Mouse (Mus musculus) spleen, postnatal 36 days (tissue): Measurements from ENCODE around the gene Rtn4rl1.
A peak's percentile ranks its signal among the peaks of the same experiment; 100 is the strongest.
"Not testable (repeated sequence)": the region's sequence is repeated elsewhere in the genome, so short reads cannot be mapped to it uniquely, and the experiment has no call there.

Experiments used
- DNase-seq, 2 experiments: peaks; one replicate each; pipeline ENCODE4 v3.0.0; 2022; ENCODE audit warnings: low spot score in 2 of 2, mixed read lengths in 1 of 2

The Rtn4rl1 gene

DNA sequence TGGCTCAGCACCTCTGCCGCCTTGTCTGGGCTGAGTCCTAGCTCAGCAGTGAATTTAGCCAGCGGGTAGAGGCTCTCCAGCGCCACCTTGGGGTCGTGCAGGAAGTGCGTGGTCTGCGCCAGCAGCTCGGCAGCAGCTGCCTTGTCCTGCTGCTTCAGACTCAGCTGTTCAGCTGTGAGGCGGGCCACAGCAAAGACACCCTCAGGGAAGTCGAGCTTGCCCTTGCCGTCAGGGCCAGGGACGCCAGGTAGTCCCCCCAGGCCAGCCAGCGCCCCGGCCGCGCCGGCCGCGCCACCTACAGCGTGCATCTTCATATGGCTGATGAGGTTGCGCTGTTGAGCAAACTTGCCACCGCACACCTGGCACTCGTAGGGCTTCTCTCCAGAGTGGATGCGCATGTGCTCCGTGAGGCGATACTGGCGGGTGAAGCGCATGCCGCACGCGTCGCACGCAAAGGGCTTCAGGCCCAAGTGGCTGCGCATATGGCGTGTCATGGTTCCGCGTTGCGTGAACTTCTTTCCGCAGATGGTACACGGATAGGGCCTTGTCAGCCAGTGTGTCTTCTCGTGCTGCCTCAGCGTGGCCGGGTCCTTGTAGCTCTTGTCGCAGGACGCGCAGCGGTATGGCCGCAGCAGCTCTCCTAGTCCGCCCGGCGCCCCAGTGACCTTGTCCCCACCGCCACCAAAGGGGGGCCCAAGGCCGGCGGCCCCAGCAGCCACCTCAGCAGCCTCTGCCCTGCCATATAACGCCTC lies 28.0 kb upstream of the Rtn4rl1 start:
- DNase-seq: peak; percentile 69 to 70

DNA sequence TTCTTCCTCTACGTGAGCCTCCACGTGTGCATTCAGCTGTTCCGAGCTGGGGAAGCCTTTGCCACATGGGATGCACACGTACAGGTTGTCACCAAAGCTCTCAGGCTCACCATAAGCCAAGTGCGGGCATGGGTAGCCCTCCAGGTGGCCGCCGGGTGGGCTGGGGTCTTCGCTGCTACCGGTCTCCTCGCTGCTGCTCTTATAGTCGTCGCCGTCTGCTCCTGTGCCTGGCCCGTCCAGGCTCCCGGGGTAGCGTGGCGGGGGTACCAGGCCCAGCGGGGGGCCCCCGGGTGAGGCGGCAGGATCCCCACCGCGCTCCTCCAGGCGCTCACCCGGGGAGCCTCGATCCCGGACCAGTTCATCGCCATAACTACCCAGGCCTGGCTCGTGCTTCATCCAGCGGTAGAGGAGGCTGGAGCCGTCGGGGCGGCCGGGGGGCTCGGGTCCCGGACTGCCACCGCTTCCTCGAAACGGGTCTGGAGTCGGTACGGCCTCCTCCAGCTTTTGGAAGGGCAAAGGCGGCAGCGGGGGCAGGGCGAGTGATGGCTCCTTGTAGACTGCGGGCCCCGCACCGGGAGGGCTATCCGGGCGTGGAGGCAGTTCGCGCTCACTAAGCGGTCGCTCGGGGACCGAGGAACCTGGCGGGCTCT lies 27.3 kb upstream of the Rtn4rl1 start:
- DNase-seq: no peak

DNA sequence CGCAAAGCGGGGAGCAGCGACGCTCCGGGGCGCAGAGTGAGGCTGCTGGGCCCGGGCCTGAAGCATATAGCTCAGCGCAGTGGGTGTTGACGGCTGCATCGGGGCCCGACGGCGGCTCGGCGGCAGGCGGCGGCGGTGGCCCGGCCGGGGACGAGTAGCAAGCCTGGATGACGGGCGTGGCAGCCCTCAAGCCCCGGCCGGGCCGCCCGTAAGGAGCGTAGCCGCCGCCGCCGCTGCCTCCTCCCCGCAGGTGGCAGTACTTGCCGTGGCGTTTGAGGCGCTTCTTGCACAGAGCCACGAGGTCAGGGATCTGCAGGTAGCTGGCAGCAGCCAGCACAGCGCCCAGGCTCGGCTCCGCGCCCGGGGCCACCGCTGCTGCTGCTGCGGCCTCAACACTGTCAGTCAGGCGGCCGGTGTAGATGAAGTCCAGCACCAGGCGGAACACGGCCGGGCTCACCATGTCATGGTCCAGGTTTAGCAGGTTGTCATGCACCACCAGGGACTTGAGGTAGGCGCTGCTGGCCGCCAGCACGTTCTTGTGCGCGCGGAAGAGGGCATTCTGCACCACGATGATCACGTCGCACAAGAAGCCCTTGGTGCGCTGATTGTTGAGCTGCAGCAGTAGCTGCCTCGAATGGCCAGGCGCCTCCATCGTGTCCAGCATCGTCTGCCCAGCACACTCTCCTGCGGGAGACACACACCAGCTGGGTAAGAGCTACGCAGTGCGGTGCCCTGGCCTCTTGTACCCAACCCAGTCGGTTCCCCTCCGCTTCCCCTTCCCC lies 26.5 kb upstream of the Rtn4rl1 start:
- DNase-seq: peak; percentile 29 to 39

DNA sequence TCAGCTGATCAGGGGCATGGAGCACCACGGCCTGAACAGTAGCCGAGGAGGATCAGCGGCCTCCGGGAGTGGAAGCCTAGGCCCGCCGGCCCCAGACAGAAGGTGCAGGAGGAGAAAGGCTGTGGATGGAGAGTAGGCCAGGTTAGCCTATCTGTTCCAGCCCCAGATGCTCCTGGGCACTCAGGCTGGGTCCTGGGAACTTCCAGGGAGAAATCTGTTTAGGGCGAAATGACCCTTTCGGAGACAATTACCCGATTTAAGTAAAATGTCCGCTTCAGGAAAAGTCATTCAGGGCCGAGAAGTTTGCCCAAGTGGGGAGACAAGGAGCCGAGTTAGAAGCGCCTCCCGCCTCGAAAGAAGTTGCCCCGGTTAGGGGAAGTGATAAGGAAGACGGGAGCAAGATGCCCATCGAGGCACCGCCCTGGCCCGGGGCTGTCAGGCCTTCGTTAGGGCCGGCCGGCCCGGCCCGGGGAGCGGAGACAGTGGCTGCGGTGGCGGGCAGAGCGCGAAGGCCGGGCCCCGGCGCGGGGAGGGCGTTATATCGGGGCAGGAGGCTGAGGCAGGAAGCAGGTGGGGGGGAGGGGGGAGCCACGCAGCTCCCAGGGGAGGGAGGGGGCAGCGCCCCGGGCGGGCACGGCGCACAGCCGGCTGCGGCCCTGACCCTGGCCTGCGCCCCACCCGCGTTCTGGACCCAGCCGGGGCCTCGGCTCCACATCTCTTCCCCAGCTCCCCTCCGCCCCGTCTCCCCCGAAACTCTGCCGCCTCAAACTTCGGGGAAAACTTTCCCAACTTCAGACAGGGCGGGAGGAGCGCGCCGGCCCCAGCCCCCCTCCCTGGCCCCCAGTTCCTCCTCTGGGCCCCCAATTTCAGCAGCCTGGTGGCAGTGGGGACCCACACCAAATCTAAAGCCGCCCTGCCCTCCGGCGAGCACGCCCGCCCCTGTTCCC lies 25.7 kb upstream of the Rtn4rl1 start:
- peak in 1 of 2 experiments; percentile 43 for DNase-seq

DNA sequence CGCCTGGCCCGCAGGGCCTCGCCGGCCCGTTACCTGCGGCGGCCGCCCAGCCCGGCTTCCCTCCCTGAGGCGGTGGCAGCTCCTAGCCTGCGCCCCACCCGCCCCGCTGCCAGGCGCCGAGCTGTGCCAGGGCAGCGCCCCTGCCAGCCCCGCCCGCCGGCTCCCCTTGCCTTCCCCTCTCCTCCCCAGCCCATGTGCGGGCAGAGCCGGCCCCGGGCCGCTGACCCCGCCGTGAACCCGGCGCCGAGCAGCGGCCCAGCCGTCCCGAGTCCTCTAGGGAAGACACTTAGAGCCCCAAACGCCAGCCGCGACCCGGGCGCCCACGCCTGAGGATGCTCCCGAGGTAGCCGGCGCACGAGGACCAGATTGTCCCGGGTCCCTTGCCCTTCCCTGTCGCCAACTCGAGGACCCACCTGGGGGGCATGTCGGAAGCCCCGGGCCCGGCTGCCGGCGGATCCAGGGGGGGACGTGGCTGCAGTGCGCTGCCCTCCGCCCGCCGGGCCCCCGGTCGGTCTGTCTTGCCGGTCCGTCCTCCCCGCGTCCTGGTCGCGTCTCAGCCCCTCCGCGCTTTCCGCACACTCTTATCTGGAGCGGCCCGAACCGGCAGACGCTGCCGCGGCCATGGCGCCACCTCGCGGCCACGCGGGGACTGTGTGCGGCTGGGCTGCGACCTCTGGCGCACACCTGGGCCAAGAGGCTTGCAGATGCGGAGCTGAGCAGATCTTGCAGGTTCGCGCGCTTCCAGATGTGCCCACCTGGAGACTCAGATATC lies 24.8 kb upstream of the Rtn4rl1 start:
- DNase-seq: peak; percentile 75 to 79

DNA sequence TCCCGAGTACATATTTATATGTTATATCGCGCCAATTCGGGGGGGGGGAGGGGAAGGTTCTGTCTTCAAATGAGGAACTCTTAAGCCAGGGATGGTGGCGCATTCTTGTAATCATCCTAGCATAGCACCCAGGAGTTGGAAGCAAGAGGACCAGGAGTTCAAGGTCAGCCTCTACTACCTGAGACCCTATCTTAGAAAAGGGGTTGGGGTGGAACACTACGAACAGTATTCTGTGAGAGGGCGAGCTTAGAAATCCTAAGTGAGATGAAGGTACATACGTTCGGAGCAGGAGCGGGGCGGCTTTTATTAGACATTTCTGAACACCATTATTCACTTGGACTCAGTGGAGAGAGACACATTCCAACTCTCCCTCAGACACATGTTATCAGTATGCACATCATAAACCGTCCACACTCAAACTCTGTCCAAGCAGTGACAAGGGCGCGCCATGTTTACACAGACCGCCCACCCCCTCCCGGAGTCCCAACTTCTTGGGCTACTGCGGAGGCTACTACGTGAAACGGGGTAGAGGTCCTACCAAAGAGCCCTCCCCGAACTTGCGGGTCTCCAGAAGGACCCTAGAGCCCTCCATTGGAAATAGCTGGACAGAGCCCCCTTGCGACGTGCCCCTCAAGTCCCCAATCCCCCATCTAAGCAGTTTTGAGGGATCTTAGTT lies 24.0 kb upstream of the Rtn4rl1 start, which contains the start of gene Hic1:
Gene Hic1 (minus strand): TSS at position 115 of the 676 bp plus-strand sequence.
- DNase-seq: no peak

DNA sequence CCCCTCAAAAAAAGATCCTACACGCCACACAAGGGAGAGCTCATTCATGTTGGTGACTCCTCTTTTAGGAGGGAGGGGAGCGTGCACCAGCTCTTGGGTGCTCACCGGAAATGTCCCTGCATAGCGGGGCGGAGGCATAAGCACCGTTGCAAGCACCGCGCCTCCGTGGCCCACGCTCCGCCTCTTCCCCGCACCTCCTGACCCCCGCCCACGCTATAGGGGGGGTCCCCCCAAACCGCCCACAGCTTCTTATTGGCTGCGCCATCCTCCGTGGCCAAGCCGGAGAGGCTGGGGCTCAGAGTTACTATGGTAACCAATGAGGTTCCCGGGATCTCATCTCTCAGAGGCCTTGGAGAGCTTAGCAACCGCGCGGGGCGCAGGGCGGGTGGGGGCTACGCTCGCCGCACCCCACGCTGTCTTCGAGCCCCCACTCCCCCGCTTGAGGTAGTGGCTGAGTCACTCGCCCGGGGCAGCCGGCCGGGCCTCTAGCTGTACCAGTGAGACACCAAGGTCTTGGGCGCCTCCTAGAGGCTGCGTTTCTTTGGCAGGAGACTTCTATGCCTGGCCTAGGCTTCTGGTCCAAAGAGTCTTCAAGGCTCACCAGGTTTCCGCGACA lies 23.3 kb upstream of the Rtn4rl1 start:
- DNase-seq: peak; percentile 86 to 87

DNA sequence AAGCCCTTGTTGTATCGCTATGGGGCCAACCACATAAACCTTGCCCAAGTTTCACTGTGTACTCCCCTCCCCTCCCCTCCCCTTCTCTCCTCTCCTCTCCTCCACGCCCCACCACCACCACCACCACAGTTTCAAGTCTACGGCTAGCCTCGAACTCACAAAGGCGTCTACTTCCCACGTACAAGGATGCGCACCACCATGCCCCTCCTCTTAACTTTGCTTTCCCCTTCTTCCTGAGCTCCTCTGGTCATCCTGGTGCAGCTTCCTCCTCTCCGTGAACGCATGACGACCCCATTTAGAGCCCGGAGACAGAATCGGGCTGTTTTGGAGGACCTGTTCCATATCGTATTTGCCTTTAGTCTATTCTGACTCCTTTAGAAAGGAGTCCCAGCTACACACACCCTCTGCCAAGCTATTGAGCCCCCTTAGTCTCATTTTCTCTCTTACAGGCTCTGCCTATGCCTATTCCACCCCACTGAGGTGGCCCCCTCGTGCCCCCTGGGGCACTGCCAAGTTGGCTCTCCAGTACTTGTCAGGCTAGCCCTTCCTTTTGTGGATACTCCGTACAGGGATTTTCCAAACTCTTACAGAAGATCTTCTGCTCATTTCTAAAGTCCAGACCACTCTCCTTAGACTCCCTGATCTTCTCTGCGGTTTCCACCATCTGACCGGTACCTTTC lies 22.3 kb upstream of the Rtn4rl1 start:
- no peak for DNase-seq

GRCm38 (mm10) chr11:75172151-75173094 lies 21.2 kb upstream of the Rtn4rl1 start:
- peak; percentile 11 to 33 for DNase-seq

- peak; percentile 76 to 78 for DNase-seq
These were observed 20.3 kb upstream of the Rtn4rl1 start for GRCm38 (mm10) chr11:75173095-75173798.

- no peak for DNase-seq
These were observed 19.8 kb upstream of the Rtn4rl1 start for GRCm38 (mm10) chr11:75173799-75174165.

- not testable (repeated sequence) for DNase-seq
These were observed 19.0 kb upstream of the Rtn4rl1 start for GRCm38 (mm10) chr11:75174574-75174973.

DNA sequence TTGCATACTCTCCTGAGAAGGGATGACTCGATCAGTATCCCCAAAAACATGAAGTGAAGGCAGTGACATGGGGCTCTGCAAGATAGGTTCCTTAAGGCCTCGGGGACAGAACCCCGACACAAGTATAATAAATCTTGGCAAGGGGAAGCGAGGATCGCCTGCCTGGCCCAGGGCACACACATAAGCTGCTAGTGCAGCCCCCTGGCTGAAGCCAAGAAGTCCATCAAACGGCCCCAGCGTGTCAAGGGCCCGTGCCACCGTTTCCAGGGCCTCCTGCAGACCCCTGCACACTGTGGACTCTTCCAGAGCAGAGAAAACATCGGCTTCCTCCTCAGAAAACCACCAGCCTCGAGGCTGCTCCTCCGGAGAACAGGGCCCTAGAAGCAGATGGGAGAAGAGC lies 15.6 kb upstream of the Rtn4rl1 start:
- DNase-seq: no peak

DNA sequence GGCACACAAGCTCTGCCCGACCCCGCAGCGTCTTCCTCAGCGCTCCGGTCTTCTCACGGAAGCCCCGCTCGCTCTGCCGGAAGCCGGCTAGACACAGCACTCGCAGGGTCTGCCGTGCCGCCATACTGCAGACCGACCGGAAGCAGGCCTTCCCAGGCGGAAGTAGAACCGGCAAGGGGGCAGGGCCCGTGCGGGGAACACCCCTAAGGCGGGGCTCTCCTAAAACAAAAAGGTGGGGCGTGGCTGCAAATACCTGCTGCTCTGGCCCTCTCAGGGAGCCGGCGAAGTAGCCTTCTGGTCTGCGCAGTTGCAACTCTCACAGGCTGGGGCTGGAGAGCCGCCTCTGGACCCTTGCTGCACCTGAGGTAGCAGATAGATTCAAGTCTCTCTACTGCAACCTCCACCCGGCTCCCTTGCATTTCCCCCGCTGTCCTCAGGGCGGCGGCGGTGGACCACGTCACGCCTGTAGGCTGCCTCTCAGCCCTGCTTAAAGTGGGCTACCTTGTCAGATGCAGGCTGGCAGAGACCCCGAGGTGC lies 14.8 kb upstream of the Rtn4rl1 start, which contains the start of gene Ovca2:
Gene Ovca2 (minus strand): TSS at position 164 of the 537 bp plus-strand sequence.
- DNase-seq: peak; percentile 91 to 92

GRCm38 (mm10) chr11:75183917-75184570 lies 9.5 kb upstream of the Rtn4rl1 start:
- DNase-seq: no peak

DNA sequence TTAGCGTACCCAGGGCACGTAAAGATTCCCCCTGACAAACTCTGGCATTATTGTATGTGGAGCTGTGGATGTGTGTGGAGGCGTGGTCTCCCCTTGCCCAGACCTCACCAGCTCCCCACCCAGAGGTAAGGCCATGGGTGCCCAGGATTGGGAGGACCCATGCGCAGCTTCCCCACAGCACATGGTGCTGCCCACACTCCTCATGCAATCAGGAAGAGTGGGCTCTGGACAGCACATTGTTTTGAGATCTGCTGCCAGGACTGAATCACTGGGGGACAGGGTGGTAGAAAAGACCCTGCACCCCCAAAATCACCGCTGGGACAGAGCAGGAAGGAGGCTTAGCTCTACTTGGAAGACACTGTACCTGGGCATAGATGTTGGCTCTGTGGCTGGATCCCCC lies 9.0 kb upstream of the Rtn4rl1 start:
- no peak for DNase-seq
